Mouse (Mus musculus) MEL (cell line): ENCODE data around the gene Rad9b. TPM values are rescaled to one million over a fixed set of nuclear protein-coding genes. Genes with fewer than 3 reads are reported as not detected.

Experiments used
- DNase-seq: peaks from one replicate; pipeline ENCODE4 v3.0.0; 2011; ENCODE audit warnings: low read depth, low spot score
- H3K27ac ChIP-seq: 2 replicates; pipeline ENCODE4 v1.5.1; 2012; ENCODE audit warnings: low read depth, mild to moderate bottlenecking, control low read depth, low read length, moderate library complexity; ENCODE audit not compliant: control insufficient read depth
- H3K27me3 ChIP-seq, 2 experiments: fragments of 150-350 bp in 1 of 2; sonication (generic) in 1 of 2; 2 replicates each; pipeline ENCODE4 v1.6.1; 2012; ENCODE audit warnings: low read length in 2 of 2, mild to moderate bottlenecking in 2 of 2, improper control_type of control experiment in 1 of 2, moderate library complexity in 1 of 2; ENCODE audit not compliant: insufficient read depth in 2 of 2, control insufficient read depth in 1 of 2
- H3K36me3 ChIP-seq, 2 experiments: 2 replicates each; pipeline ENCODE4 v1.6.1; 2012 to 2014; ENCODE audit warnings: low read length in 2 of 2, improper control_type of control experiment in 1 of 2, inconsistent platforms in 1 of 2, mild to moderate bottlenecking in 1 of 2; ENCODE audit not compliant: insufficient read depth in 2 of 2, control insufficient read depth in 1 of 2
- H3K4me1 ChIP-seq, 2 experiments: fragments of 150-350 bp in 1 of 2; sonication (generic) in 1 of 2; 2 replicates each; pipeline ENCODE4 v1.6.1; 2012; ENCODE audit warnings: low read length in 2 of 2, improper control_type of control experiment in 1 of 2, mild to moderate bottlenecking in 1 of 2; ENCODE audit not compliant: insufficient read depth in 2 of 2, control insufficient read depth in 1 of 2
- H3K4me3 ChIP-seq, 2 experiments: fragments of 150-350 bp in 1 of 2; sonication (generic) in 1 of 2; 2 replicates each; pipeline ENCODE4 v1.5.1; 2012; ENCODE audit warnings: low read depth in 2 of 2, low read length in 2 of 2, mild to moderate bottlenecking in 2 of 2, moderate library complexity in 2 of 2, control low read depth in 1 of 2, improper control_type of control experiment in 1 of 2; ENCODE audit not compliant: control insufficient read depth in 1 of 2, insufficient read depth in 1 of 2
- H3K79me2 ChIP-seq: 2 replicates; pipeline ENCODE4 v1.6.1; 2012; ENCODE audit warnings: mild to moderate bottlenecking, low read length, moderate library complexity; ENCODE audit not compliant: control insufficient read depth, poor library complexity, insufficient read depth
- H3K9ac ChIP-seq: 2 replicates; pipeline ENCODE4 v1.6.1; 2012; ENCODE audit warnings: low read depth, mild to moderate bottlenecking, control low read depth, low read length, moderate library complexity; ENCODE audit not compliant: control insufficient read depth, poor library complexity, severe bottlenecking
- H3K9me3 ChIP-seq: fragments of 150-350 bp; sonication (generic); replicated peaks from 2 replicates; pipeline ENCODE4 v1.6.1; 2012; ENCODE audit warnings: mild to moderate bottlenecking, low read length, improper control_type of control experiment, moderate library complexity; ENCODE audit not compliant: insufficient read depth
- EP300 ChIP-seq, 2 experiments: IDR thresholded peaks; 2 replicates each; pipeline ENCODE4 v1.6.1; 2011; ENCODE audit warnings: improper control_type of control experiment in 2 of 2, low read length in 2 of 2, low read depth in 1 of 2, mild to moderate bottlenecking in 1 of 2
- ETS1 ChIP-seq: IDR thresholded peaks from 2 replicates; pipeline ENCODE4 v1.6.1; 2012; ENCODE audit warnings: low read depth, mild to moderate bottlenecking, inconsistent platforms, low read length, improper control_type of control experiment, moderate library complexity
- GABPA ChIP-seq: IDR thresholded peaks from 2 replicates; pipeline ENCODE4 v1.6.1; 2012; ENCODE audit warnings: low read depth, mild to moderate bottlenecking, inconsistent platforms, low read length, improper control_type of control experiment, moderate library complexity
- GATA1 ChIP-seq: IDR thresholded peaks from 2 replicates; pipeline ENCODE4 v1.6.1; 2011; ENCODE audit warnings: low read depth, low read length, improper control_type of control experiment
- MAX ChIP-seq: IDR thresholded peaks from 2 replicates; pipeline ENCODE4 v1.6.1; 2011; ENCODE audit warnings: low read length, improper control_type of control experiment
- MXI1 ChIP-seq: IDR thresholded peaks from 2 replicates; pipeline ENCODE4 v1.6.1; 2011; ENCODE audit warnings: mild to moderate bottlenecking, low read depth, low read length, improper control_type of control experiment
- MYB ChIP-seq: IDR thresholded peaks from 2 replicates; pipeline ENCODE4 v1.6.1; 2011; ENCODE audit warnings: mild to moderate bottlenecking, low read depth, low read length, improper control_type of control experiment
- MYC ChIP-seq: IDR thresholded peaks from 2 replicates; pipeline ENCODE4 v1.6.1; 2011; ENCODE audit warnings: low read depth, mild to moderate bottlenecking, low read length, improper control_type of control experiment, moderate library complexity
- NELFE ChIP-seq: IDR thresholded peaks from 2 replicates; pipeline ENCODE4 v1.6.1; 2011; ENCODE audit warnings: low read depth, low read length, improper control_type of control experiment
- NRF1 ChIP-seq: IDR thresholded peaks from 2 replicates; pipeline ENCODE4 v1.6.1; 2014; ENCODE audit warnings: low read depth, mild to moderate bottlenecking, inconsistent platforms, low read length, improper control_type of control experiment, moderate library complexity; ENCODE audit not compliant: poor library complexity, insufficient read depth, severe bottlenecking
- POLR2AphosphoS5 ChIP-seq: IDR thresholded peaks from 2 replicates; pipeline ENCODE4 v1.6.1; 2012; ENCODE audit warnings: low read depth, borderline replicate concordance, mild to moderate bottlenecking, inconsistent platforms, low read length, moderate library complexity, mixed read lengths
- RAD21 ChIP-seq: IDR thresholded peaks from 2 replicates; pipeline ENCODE4 v1.6.1; 2011; ENCODE audit warnings: mild to moderate bottlenecking, low read depth, low read length, improper control_type of control experiment
- RCOR1 ChIP-seq: IDR thresholded peaks from 2 replicates; pipeline ENCODE4 v1.6.1; 2012; ENCODE audit warnings: low read depth, mild to moderate bottlenecking, inconsistent platforms, low read length, improper control_type of control experiment
- SMC3 ChIP-seq: IDR thresholded peaks from 2 replicates; pipeline ENCODE4 v1.6.1; 2011; ENCODE audit warnings: low read depth, low read length, improper control_type of control experiment
- TBP ChIP-seq: IDR thresholded peaks from 2 replicates; pipeline ENCODE4 v1.8.0; 2011; ENCODE audit warnings: low read depth, low read length, improper control_type of control experiment
- UBTF ChIP-seq: IDR thresholded peaks from 2 replicates; pipeline ENCODE4 v1.6.1; 2012; ENCODE audit warnings: low read depth, mild to moderate bottlenecking, inconsistent platforms, low read length, improper control_type of control experiment, moderate library complexity, borderline replicate concordance; ENCODE audit not compliant: insufficient read depth
- ZMIZ1 ChIP-seq: IDR thresholded peaks from 2 replicates; pipeline ENCODE4 v1.6.1; 2012; ENCODE audit warnings: low read depth, mild to moderate bottlenecking, inconsistent platforms, low read length, improper control_type of control experiment, moderate library complexity
- polyA plus RNA-seq, 2 experiments: library from polyadenylated mRNA; stranded (reverse) in 1 of 2; unstranded in 1 of 2; fragments of >175 nt in 1 of 2; fragments of >200 nt in 1 of 2; gene quantifications; 2 replicates each; pipeline versions ENCODE4 v1.2.1 to v1.2.4; 2012; ENCODE audit warnings: low replicate concordance in 2 of 2, low read depth in 1 of 2; ENCODE audit not compliant: insufficient read length in 2 of 2, insufficient read depth in 1 of 2, missing spikeins in 1 of 2
- total RNA-seq: library from RNA; depleted of rRNA; stranded (reverse); fragments of 300-350 nt; gene quantifications from 2 replicates; pipeline ENCODE4 v1.2.3, GENCODE M21; 2012

Gene Rad9b
- total and polyA plus RNA-seq, 3 experiments = 9.1 to 11.1 TPM; not detected in 1

DNA sequence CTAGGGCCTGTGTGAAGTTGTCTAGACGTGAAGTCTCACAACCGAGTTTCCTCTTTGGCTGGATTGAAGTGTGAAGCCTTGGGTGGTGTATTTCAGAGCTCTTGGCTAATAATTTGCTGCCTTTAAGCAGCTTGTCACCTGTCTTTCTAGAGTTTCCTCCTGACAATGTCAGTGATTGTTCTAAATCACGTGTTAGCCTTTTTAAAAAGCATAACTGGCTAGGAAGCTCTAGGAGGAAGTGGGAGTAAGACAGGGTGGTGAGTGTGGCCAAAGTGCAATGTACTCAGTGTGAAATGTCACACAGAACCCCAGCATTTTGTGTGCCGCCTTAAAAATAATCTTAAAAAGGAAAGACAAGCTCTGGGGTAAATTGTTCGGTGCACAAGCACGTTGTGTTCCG lies 10.3 kb downstream of the Rad9b start:
- Histone ChIP-seq H3K9ac (no peak overlapping the region), H3K4me3 (no peak overlapping the region), H3K27me3 (no peaks in the 10 kb centered on the region), H3K79me2 (no peaks in the 10 kb centered on the region), H3K4me1 (peaks cover 10 to 11% of the 10 kb centered on the region in 2 experiments), H3K36me3 (peaks cover 0 to 9% of the 10 kb centered on the region in 2 experiments; a peak in 2 of 4 replicates), H3K9me3 (no peaks in the 10 kb centered on the region), H3K27ac (no peak overlapping the region)
- DNase-seq = no peak
- TF ChIP-seq MYC = no peak
- TF ChIP-seq NRF1 = no peak
- TF ChIP-seq NELFE = no peak
- no peak for TF ChIP-seq RAD21
- no peak for TF ChIP-seq UBTF
- TF ChIP-seq TBP = no peak
- TF ChIP-seq MXI1 = no peak
- TF ChIP-seq ZMIZ1 = no peak
- TF ChIP-seq GABPA = no peak
- TF ChIP-seq SMC3 = no peak

DNA sequence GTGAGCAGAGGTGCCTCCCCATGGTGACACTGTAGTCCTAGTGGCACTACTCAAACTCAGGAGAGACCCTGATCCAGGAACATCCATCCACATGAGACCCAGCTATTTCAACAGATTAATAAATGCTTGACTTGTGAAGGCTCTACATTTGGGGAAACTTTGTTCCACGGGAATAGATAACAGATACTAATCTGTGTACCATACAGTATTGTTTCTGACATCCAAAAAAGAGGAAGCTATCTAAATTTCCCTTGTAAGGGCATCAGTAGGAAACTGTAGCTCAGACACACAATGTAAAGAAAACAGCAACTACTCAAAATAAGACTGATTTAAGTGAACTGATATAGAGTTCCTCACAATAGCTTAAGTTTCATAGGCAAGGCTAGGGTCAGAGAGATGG lies 11.2 kb downstream of the Rad9b start:
- Histone ChIP-seq H3K27me3 (no peaks in the 10 kb centered on the region), H3K4me3 (no peak overlapping the region), H3K79me2 (no peaks in the 10 kb centered on the region), H3K9ac (no peak overlapping the region), H3K4me1 (peaks cover 10 to 11% of the 10 kb centered on the region in 2 experiments), H3K36me3 (peaks cover 0 to 9% of the 10 kb centered on the region in 2 experiments; a peak in 2 of 4 replicates), H3K9me3 (no peaks in the 10 kb centered on the region), H3K27ac (no peak overlapping the region)
- peak; percentile 55 for DNase-seq
- no peak for TF ChIP-seq POLR2AphosphoS5
- peak; percentile 91 for TF ChIP-seq GATA1
- peak; percentile 10; the same call in 1 of the 2 replicates for TF ChIP-seq ETS1
- no peak for TF ChIP-seq MYB
- TF ChIP-seq EP300 (IDR thresholded peaks at IDR 0.05; ENCODE audit: low read depth in 1 of 2, low read length in 2 of 2) = peak; percentile 18 to 72; a peak in 3 of 4 replicates
- peak; percentile 65 for TF ChIP-seq RCOR1
- no peak for TF ChIP-seq MAX
